Mouse (Mus musculus) testis, adult 2 months (tissue): Measurements from ENCODE around the gene Itgb5.

Experiments
- CTCF ChIP-seq: fragments of 200-500 bp; IDR thresholded peaks from 2 replicates; pipeline ENCODE4 v1.5.1; 2012; ENCODE audit warnings: low read depth, mild to moderate bottlenecking, inconsistent platforms, low read length, moderate library complexity; ENCODE audit not compliant: control insufficient read depth, insufficient read depth, insufficient replicate concordance
- POLR2A ChIP-seq: fragments of 200-500 bp; IDR thresholded peaks from 2 replicates; pipeline ENCODE4 v1.6.1; 2012; ENCODE audit warnings: low read depth, mild to moderate bottlenecking, inconsistent platforms, low read length, moderate library complexity; ENCODE audit not compliant: control insufficient read depth

- TF ChIP-seq POLR2A (no peak), CTCF (no peak)
These were observed 102.2 kb downstream of the Itgb5 start for GRCm38 (mm10) chr16:33931682-33932081.
